Mouse (Mus musculus): ENCODE measurements at regions not wholly inside any gene's neighbourhood (a gene's known extent, or its start where the extent isn't known, plus 50 kb on each side); places are given as distances from the start of the nearest gene placed in this dataset.
"Not testable (repeated sequence)": the region's sequence is repeated elsewhere in the genome, so short reads cannot be mapped to it uniquely, and the experiment has no call there.

DNA sequence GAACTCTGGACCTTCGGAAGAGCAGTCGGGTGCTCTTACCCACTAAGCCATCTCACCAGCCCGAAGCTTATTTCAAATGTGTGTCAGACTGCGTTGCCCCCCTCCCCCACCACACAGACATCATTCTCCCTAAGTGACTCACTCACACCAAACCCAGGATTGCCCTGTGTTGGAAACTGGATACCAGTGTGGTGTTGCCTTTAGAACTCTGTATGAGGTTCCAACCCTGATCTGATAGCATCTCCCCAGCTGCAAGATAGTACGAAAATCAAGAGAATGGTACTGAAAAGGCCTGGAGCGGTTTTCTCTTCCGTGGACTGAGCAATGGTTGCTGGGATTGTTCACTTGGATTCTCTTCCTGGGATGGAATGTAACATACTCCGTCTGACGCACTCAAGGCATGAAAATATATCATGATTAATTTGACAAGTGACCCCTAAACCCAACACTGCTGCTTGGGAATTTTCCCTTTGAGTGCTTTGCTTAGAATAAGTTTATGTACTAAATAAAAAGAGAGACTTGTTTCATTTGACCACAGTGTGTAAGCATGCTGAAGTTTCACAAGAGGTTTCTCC lies 63.0 kb downstream of the Hand2 start:
- no peak overlapping the region for H3K9ac ChIP-seq
- ATAC-seq (ENCODE audit: insufficient number of reproducible peaks, insufficient read depth, low FRiP score, low TSS enrichment, low read depth), result no peak
- H3K27me3 ChIP-seq, result no peaks in the 10 kb centered on the region
- H3K4me2 ChIP-seq, result no peak overlapping the region
- H3K4me1 ChIP-seq, result no peaks in the 10 kb centered on the region
- H3K36me3 ChIP-seq, result no peaks in the 10 kb centered on the region
- H3K27ac ChIP-seq, result no peak overlapping the region
- H3K4me3 ChIP-seq, result no peak overlapping the region
- WGBS, result 65% methylated on average over 9 of the region's 9 CpGs
- H3K9me3 ChIP-seq, result no peaks in the 10 kb centered on the region

DNA sequence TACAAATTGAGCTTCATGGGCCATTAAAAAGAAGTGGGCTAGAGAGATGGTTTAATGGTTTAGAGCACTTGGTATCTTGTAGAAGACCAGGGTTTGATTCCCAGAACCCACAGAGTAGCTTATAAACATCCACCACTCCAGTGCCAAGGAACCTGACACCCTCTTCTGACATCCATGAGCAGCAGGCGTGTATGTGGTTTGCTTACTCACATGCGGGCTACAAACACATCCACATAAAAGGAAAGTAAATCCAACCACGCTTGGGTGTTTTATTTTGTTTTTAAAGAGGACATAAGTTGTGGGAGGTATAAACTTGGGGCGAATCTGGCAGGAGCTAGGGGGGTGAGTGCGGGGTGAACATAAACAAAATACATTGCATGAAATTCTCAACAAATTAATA lies 66.8 kb downstream of the Hand2 start:
- Histone ChIP-seq H3K9me3 (no peaks in the 10 kb centered on the region), H3K27me3 (no peaks in the 10 kb centered on the region), H3K27ac (no peak overlapping the region), H3K4me1 (no peaks in the 10 kb centered on the region), H3K9ac (no peak overlapping the region), H3K4me3 (no peak overlapping the region), H3K36me3 (no peaks in the 10 kb centered on the region), H3K4me2 (no peak overlapping the region)
- WGBS, result 67% methylated on average over 5 of the region's 5 CpGs
- ATAC-seq (ENCODE audit: insufficient number of reproducible peaks, insufficient read depth, low FRiP score, low TSS enrichment, low read depth), result no peak

DNA sequence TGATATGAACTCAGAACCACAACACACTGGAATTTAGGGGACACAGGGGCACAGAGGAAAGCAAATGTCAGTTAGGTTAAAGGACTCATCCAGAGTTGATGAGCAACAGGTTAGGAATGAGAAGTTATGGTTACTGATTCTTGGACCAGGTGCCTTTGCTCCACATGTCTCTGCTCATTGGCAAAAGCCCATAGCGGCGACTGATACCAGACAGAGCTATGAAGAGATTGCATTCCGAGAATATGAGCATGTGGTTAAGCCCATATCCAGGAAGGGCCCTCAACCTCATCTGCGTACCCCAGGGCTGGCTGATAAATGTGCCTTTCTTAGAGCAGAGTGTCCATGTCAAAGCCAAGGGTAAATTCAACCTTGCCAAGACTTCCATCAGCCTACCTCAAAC lies 67.1 kb upstream of the Scrg1 start:
- H3K4me1 ChIP-seq, result no peaks in the 10 kb centered on the region
- H3K9ac ChIP-seq, result no peak overlapping the region
- no peak overlapping the region for H3K4me2 ChIP-seq
- ATAC-seq (ENCODE audit: insufficient number of reproducible peaks, insufficient read depth, low FRiP score, low TSS enrichment, low read depth), result no peak
- H3K27ac ChIP-seq, result no peak overlapping the region
- 90% methylated on average over 4 of the region's 4 CpGs for WGBS
- H3K27me3 ChIP-seq, result no peaks in the 10 kb centered on the region
- H3K36me3 ChIP-seq, result no peaks in the 10 kb centered on the region
- no peak overlapping the region for H3K4me3 ChIP-seq
- H3K9me3 ChIP-seq, result no peaks in the 10 kb centered on the region

DNA sequence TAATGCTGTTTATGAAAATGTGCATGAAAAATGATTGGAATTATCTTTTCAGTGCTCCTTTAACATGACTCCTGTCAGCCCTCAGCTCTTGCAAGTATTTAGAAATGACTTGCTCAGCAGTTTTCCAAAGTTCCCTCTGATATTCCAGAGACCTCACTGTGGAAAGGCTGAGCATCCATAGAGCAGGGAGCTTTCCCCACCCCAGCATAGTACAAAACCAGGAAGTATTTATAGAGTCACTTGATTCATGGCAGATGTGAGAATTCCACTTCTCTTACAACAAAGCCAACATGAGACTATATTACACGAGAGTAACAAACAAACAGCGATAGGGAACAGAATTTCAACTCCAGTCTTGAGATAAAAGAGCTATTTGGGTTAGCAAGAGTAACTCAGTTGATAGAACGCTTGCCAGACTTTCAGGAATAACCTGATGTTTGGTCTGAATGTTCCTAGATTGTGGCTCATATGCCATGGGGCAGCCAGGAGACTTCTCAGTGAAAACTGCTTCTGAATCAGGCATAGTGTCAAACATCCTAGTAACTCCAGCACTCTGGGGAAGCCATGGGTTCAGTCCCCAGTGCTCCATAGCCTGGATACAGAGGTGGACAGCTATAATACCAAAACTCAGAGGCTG lies 57.6 kb upstream of the Scrg1 start:
- peaks cover 9% of the 10 kb centered on the region; the same call in 1 of the 2 replicates for H3K4me1 ChIP-seq
- H3K27ac ChIP-seq, result peak overlapping the region; percentile 16; the same call in 1 of the 2 replicates
- 40% methylated on average over 3 of the region's 3 CpGs for WGBS
- no peaks in the 10 kb centered on the region for H3K27me3 ChIP-seq
- H3K36me3 ChIP-seq, result no peaks in the 10 kb centered on the region
- no peak overlapping the region for H3K4me2 ChIP-seq
- H3K4me3 ChIP-seq, result no peak overlapping the region
- no peak for ATAC-seq (ENCODE audit: insufficient number of reproducible peaks, insufficient read depth, low FRiP score, low TSS enrichment, low read depth)
- no peak overlapping the region for H3K9ac ChIP-seq
- no peaks in the 10 kb centered on the region for H3K9me3 ChIP-seq

DNA sequence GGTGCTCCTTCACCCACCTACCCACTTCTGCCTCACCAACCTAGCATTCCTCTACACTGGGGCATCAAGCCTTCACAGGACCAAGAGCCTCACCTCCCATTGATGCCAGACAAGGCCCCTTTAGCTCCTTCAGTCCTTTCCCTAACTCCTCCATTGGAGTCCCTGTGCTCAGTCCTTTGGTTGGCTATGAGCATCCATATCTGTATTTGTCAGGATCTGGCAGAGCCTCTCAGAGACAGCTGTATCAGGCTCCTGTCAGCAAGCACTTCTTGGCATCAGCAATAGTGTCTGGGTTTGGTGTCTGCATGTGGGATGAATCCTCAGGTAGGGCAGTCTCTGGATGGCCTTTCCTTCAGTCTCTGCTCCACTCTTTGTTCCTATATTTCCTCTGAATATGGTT lies 55.6 kb upstream of the Scrg1 start:
- not testable (repeated sequence) for H3K27ac ChIP-seq; H3K27me3 ChIP-seq; H3K4me1 ChIP-seq; H3K9ac ChIP-seq; H3K36me3 ChIP-seq; H3K4me2 ChIP-seq; ATAC-seq (ENCODE audit: insufficient number of reproducible peaks, insufficient read depth, low FRiP score, low TSS enrichment, low read depth); H3K9me3 ChIP-seq; H3K4me3 ChIP-seq

DNA sequence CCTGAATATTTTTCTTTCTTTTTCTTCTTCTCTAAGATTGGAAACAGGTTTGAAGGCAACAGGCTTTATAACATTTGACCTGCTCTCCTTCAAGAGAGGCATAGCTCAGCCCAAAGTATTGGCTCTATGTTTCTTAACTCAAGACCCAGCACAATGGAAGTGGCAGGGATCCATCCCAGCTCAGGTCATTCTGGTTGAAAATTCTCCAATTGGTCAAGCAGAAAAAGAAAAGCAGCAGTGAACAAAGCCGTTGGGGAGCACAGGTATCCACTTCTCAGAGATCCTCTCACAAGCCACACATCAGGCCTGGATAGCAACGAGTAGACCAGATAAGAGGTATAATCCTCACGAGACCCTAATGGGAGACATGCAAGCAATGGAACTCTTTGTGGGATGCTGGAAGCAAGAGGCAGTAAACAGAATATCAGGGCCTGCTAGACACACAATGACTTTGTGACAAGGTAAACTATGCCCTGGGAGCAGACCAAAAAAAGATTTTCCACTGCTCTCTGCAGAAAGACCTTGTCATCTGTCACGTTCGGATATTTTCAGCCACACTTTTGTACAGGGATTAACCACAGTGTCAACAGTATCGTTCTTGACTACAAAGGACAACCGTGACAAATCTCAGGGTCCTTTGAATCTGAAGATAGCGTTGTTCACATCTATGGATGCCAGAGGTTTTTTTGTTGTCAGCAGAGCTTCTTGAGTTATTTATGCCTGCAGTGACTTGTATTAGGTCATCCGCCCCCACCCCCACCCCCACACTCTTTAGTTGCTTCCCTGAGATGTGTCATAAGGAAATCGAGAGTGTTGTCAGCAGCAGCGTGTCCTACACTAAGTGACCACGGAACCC lies 54.7 kb upstream of the Scrg1 start:
- H3K9me3 ChIP-seq, result no peaks in the 10 kb centered on the region
- H3K36me3 ChIP-seq, result no peaks in the 10 kb centered on the region
- no peak overlapping the region for H3K4me3 ChIP-seq
- H3K9ac ChIP-seq, result no peak overlapping the region
- no peaks in the 10 kb centered on the region for H3K27me3 ChIP-seq
- ATAC-seq (ENCODE audit: insufficient number of reproducible peaks, insufficient read depth, low FRiP score, low TSS enrichment, low read depth), result no peak
- no peak overlapping the region for H3K27ac ChIP-seq
- no peak overlapping the region for H3K4me2 ChIP-seq
- peaks cover 9% of the 10 kb centered on the region; the same call in 1 of the 2 replicates for H3K4me1 ChIP-seq
- 55% methylated on average over 12 of the region's 12 CpGs for WGBS

DNA sequence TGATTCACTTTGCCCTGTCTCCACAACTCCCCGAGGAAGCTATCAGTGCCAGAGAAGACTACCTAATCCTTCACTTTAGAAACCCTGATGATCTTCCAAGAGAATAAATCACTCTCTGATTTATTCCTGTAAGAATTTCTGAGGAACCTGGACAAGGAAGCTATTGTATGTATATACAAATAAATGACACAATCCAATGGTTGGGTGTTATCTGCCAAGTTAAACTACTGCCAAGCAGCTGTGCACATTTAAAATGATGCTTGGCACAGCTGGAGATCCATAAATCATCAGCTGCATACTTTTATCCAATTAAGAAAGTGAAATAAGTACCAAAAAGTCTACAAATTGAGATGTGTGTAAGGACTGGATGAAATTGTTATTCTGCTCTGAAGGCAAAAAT lies 54.1 kb upstream of the Scrg1 start:
- H3K27ac ChIP-seq, result no peak overlapping the region
- no peaks in the 10 kb centered on the region for H3K27me3 ChIP-seq
- H3K4me2 ChIP-seq, result no peak overlapping the region
- no peak overlapping the region for H3K4me3 ChIP-seq
- peaks cover 9% of the 10 kb centered on the region; the same call in 1 of the 2 replicates for H3K4me1 ChIP-seq
- no peak for ATAC-seq (ENCODE audit: insufficient number of reproducible peaks, insufficient read depth, low FRiP score, low TSS enrichment, low read depth)
- WGBS, result 70% methylated on average over 1 of the region's 1 CpGs
- no peaks in the 10 kb centered on the region for H3K36me3 ChIP-seq
- no peak overlapping the region for H3K9ac ChIP-seq
- H3K9me3 ChIP-seq, result no peaks in the 10 kb centered on the region

DNA sequence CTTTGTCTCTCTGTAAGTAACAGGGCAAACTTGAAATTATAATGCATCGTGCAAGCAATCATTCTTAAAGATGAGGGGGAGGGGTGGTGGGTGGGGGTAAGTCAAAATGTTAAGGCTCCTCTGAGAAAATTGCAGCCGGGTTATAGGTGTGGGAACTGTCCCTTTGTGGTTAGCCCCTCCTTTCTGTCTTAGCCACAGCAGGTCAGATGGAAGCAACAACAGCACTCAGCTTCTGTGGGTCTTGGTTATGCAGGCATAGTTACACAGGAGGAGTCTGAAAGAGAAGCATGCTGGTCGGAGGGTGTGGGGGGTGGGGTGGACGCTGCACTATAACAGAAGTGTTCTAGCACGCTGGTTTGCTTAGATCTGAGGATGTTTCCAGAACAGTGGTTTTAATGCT lies 53.5 kb upstream of the Scrg1 start:
- Histone ChIP-seq H3K27me3 (0 out of 2 replicates have a peak, but pooled peaks cover 1% of the 10 kb centered on the region), H3K9me3 (no peaks in the 10 kb centered on the region), H3K36me3 (no peaks in the 10 kb centered on the region), H3K4me2 (no peak overlapping the region), H3K27ac (no peak overlapping the region), H3K4me3 (no peak overlapping the region), H3K9ac (no peak overlapping the region), H3K4me1 (peaks cover 9% of the 10 kb centered on the region; the same call in 1 of the 2 replicates)
- 55% methylated on average over 5 of the region's 5 CpGs for WGBS
- ATAC-seq (ENCODE audit: insufficient number of reproducible peaks, insufficient read depth, low FRiP score, low TSS enrichment, low read depth), result no peak

DNA sequence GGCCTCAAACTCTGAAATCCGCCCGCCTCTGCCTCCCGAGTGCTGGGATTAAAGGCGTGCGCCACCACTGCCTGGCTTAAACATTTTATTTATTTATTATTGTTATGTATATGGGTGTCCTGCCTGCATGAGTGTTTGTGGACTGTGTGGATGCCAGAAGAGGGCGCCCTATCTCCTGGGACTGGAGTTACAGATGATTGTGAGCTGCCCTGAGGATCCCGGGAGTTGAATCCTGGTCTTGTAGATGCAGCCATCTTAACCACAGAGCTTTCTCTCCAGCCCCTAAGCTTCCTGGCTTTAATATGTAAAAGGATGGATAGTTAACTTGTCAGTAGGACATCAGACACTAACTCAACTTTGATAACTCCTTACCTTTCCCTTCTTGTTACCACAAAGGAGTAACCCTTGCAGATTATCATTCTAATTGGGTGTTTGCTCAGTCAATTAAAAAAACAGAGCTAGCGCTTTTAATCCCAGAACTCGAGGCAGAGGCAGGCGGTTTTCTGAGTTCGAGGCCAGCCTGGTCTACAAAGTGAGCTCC lies 52.0 kb upstream of the Scrg1 start:
- Histone ChIP-seq H3K9me3 (no peaks in the 10 kb centered on the region), H3K36me3 (no peaks in the 10 kb centered on the region), H3K4me1 (no peaks in the 10 kb centered on the region), H3K9ac (no peak overlapping the region), H3K4me3 (no peak overlapping the region), H3K27me3 (peaks cover 16% of the 10 kb centered on the region), H3K27ac (no peak overlapping the region), H3K4me2 (no peak overlapping the region)
- 80% methylated on average over 11 of the region's 11 CpGs for WGBS
- ATAC-seq (ENCODE audit: insufficient number of reproducible peaks, insufficient read depth, low FRiP score, low TSS enrichment, low read depth), result no peak

DNA sequence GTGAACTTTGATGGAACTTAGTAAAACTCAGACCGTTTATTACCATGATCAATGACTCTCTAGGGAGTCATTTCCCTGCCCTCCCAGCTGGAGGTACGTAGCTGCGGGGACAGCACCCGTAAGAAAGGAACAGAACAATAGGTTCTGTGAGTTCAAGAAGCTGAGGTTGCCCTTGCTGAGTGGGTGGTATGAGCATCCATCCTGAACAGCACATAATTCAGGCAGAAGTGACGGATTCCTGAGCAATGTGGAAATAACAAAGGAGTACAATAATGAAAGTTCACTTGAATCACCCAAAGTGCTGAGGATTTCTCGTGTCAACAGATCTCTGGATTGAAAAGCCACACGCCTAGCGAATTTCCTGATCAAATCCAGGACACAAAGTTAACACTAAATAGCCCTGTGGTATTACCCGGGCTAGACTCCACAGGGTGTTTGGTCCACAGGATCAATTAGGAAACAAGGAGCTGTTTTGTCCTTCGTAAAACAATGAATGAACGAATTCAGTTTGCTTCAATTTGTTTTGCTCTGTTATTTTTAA lies 50.4 kb upstream of the Scrg1 start:
- 33% methylated on average over 11 of the region's 11 CpGs for WGBS
- peaks cover 10% of the 10 kb centered on the region for H3K4me1 ChIP-seq
- no peak for ATAC-seq (ENCODE audit: insufficient number of reproducible peaks, insufficient read depth, low FRiP score, low TSS enrichment, low read depth)
- no peak overlapping the region for H3K9ac ChIP-seq
- peaks cover 28% of the 10 kb centered on the region for H3K27me3 ChIP-seq
- no peaks in the 10 kb centered on the region for H3K36me3 ChIP-seq
- H3K4me3 ChIP-seq, result no peak overlapping the region
- no peaks in the 10 kb centered on the region for H3K9me3 ChIP-seq
- H3K27ac ChIP-seq, result no peak overlapping the region
- no peak overlapping the region for H3K4me2 ChIP-seq
